Mouse (Mus musculus) bone marrow, adult 2 months (tissue): ENCODE results near the gene Zc3h18. TPM values are rescaled to one million over a fixed set of nuclear protein-coding genes. Genes with fewer than 3 reads are reported as not detected.

Experiments used
- H3K27ac ChIP-seq: fragments of 200-500 bp; 2 replicates; pipeline ENCODE4 v1.5.1; 2012; ENCODE audit warnings: low read depth, mild to moderate bottlenecking, control low read depth, inconsistent platforms, low read length; ENCODE audit not compliant: control insufficient read depth, poor library complexity, insufficient read depth
- H3K4me1 ChIP-seq: fragments of 200-500 bp; 2 replicates; pipeline ENCODE4 v1.6.1; 2011; ENCODE audit warnings: low read length; ENCODE audit not compliant: control insufficient read depth, insufficient read depth
- H3K4me3 ChIP-seq: fragments of 200-500 bp; replicated peaks from 2 replicates; pipeline ENCODE3; 2011; ENCODE audit warnings: mild to moderate bottlenecking, low read depth, low read length, control low read depth; ENCODE audit not compliant: control insufficient read depth
- CTCF ChIP-seq: fragments of 200-500 bp; IDR thresholded peaks from 2 replicates; pipeline ENCODE4 v1.5.1; 2011; ENCODE audit warnings: low read length, control low read depth; ENCODE audit not compliant: control insufficient read depth, insufficient read depth
- POLR2A ChIP-seq: fragments of 200-500 bp; IDR thresholded peaks from 2 replicates; pipeline ENCODE4 v1.6.1; 2011; ENCODE audit warnings: low read depth, mild to moderate bottlenecking, control low read depth, low read length, borderline replicate concordance; ENCODE audit not compliant: control insufficient read depth
- WGBS: fragments of 180-500 bp; shearing (Covaris S2); methylation state at CpG from one replicate; pipeline ENCODE4 v1.1.7; 2018; 5-methylcytosine and 5-hydroxymethylcytosine counted together
- polyA plus RNA-seq: library from polyadenylated mRNA; stranded (reverse); fragments of >200 nt; gene quantifications from 2 replicates; pipeline ENCODE4 v1.2.4, GENCODE M21; 2011; ENCODE audit warnings: low replicate concordance; ENCODE audit not compliant: missing spikeins, insufficient read depth, insufficient read length

Zc3h18 gene
- polyA plus RNA-seq, 1 experiment, result 50.7 TPM

DNA sequence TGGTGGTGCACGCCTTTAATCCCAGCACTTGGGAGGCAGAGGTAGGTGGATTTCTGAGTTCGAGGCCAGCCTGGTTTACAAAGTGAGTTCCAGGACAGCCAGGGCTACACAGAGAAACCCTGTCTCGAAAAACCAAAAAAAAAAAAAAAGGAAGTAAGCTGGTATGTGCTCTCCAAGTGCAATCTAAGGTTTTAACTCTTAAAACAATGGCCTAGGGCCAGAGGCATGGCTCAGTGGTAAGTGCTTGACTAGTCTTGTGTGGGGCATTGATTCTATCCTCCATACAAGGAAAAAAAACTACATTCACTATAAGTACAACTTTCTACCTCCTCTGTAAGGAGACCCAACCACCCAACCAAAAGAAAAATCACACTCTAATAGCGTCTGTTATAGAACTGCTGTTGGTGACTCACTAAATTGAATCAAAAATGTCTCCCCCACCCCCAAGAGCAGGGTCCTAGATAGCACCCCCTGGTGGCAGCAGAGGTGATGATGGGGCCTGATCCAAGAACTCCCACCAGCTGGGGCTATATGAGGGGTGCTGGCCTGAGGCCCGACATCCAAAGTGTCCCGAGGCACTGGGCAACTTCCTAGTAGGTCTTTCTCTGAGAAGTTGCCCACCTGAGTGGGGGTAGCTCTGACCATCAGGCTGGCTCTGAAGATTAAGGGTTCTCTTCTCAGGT, 83.0 kb downstream of the Zc3h18 start:
- TF ChIP-seq CTCF, result peak; percentile 21; the same call in 1 of the 2 replicates
- no peak for TF ChIP-seq POLR2A
- Histone ChIP-seq H3K27ac (no peak overlapping the region), H3K4me1 (peaks cover 6% of the 10 kb centered on the region; the same call in 1 of the 2 replicates), H3K4me3 (no peak overlapping the region)
- 35% methylated on average over 6 of the region's 6 CpGs for WGBS

GRCm38 (mm10) chr8:122459990-122460389, 83.6 kb downstream of the Zc3h18 start:
- H3K4me3 ChIP-seq, result no peak overlapping the region
- 14% methylated on average over 7 of the region's 7 CpGs for WGBS
- TF ChIP-seq POLR2A (no peak), CTCF (no peak)
- peaks cover 6% of the 10 kb centered on the region; the same call in 1 of the 2 replicates for H3K4me1 ChIP-seq
- no peak overlapping the region for H3K27ac ChIP-seq

GRCm38 (mm10) chr8:122460524-122461472, 84.4 kb downstream of the Zc3h18 start, which contains the start of gene Snai3:
Gene Snai3, minus strand, starts transcription at chr8:122460733.
- 6% methylated on average over 56 of the region's 56 CpGs for WGBS
- TF ChIP-seq POLR2A (peak; percentile 6; the same call in 1 of the 2 replicates), CTCF (no peak)
- Histone ChIP-seq H3K4me1 (peaks cover 6% of the 10 kb centered on the region; the same call in 1 of the 2 replicates), H3K4me3 (peak within 1 kb of the TSS; percentile 11), H3K27ac (no peak within 1 kb of the TSS)

DNA sequence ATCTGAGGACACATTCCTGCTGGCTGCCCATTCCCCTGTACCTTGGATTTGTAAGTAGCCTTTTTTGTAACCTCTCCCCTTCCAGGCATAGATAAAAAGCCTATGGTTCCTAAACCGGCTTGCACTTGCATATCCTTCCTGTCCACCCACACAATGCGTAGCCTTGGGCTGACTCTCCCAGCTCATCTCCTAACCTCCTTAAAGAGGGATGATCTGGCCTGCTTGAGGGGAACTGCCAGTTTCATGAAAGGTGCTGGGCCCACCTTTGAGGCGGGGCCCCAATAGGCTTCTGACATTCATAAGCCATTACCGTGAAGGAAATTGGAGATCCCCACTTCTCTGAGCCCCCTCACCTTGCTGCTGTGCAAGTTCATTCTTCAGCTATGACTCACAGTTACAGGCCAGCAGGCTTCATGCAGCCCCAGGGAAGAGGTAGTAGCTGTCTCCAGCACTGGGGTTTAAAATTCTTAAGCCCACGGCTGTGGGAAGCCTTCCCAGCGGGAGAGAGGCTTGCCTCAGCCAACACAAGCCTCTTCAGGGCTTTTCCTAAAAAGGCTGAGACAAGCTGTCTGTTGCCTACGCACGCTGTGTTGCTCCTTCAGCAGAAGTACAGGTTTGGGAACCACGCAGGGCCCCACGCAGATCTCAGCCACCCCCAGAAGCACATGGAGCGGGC, 85.2 kb downstream of the Zc3h18 start:
- Histone ChIP-seq H3K4me3 (no peak overlapping the region), H3K4me1 (peaks cover 6% of the 10 kb centered on the region; the same call in 1 of the 2 replicates), H3K27ac (no peak overlapping the region)
- TF ChIP-seq POLR2A (no peak), CTCF (no peak)
- WGBS, result 58% methylated on average over 11 of the region's 11 CpGs

DNA sequence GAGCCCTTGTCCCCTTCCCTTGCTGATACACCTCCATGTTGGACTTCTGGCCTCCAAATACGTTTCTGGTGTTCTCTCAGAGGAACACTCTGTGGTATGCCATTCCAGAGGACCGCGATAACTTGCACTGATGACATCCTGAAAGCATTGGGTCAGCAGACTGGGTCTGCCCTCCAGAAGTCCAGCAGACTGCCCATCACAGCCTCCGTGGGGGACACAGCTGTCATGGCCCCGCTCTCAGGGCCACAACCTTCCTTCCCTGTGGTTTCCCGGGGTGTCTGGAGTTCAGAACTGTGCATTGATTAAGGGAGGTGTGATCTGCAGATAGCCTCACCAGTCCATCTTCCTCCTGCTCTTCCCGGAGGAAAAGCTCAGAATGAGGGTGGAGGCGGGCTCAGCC, 86.1 kb downstream of the Zc3h18 start:
- WGBS, result 73% methylated on average over 8 of the region's 8 CpGs
- Histone ChIP-seq H3K4me1 (peaks cover 6% of the 10 kb centered on the region; the same call in 1 of the 2 replicates), H3K4me3 (no peak overlapping the region), H3K27ac (no peak overlapping the region)
- TF ChIP-seq POLR2A, result no peak
- no peak for TF ChIP-seq CTCF

DNA sequence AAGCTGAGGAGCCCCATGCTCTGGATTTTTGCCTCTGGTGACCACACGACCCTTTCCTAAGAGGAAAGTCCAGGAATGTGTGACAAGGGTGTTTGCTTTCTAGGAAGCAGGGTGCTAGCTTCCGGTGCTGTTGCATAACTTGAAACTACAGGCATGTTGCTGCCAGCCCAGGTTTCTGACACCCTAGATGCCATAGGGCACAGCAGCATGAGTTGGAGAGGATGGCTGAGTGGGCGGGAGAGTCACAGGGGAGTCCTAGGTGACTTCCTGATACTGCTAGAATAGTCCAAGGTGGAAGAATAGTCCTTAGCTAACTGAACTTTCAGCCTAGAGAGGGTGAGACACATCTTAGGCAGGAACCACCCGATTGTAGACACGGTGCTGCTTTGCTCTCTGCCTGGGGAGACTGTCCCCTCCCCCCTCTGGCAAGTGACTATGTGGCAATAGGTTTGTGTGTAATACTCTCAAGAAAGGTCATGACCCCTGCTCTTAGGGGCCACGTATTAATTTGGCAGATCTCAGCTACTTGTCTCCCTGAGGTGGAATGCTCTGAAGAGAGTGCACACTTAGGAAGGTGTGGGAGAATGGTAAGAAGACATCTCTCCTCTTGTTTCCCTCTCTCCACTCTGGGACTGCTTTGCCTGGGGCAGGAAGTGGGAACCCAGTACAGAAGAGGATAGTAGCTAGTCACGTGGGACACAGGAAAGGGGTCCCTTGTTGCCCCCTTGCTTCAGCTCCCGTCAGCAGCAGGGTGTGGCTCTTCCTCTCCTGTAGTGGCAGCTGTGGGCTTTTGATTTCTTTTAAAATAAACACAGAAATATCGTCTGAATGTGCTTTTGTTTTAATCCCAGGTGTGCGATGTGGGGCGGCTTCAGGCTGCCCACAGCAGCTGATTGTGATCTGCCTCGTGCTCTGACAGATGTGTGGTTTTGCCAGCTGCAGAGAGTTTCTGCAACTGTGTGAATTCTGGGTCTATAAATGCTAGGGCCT, 87.5 kb downstream of the Zc3h18 start:
- no peak overlapping the region for H3K4me3 ChIP-seq
- 20% methylated on average over 12 of the region's 12 CpGs for WGBS
- H3K4me1 ChIP-seq, result peaks cover 6% of the 10 kb centered on the region; the same call in 1 of the 2 replicates
- no peak for TF ChIP-seq POLR2A
- TF ChIP-seq CTCF, result no peak
- H3K27ac ChIP-seq, result no peak overlapping the region

DNA sequence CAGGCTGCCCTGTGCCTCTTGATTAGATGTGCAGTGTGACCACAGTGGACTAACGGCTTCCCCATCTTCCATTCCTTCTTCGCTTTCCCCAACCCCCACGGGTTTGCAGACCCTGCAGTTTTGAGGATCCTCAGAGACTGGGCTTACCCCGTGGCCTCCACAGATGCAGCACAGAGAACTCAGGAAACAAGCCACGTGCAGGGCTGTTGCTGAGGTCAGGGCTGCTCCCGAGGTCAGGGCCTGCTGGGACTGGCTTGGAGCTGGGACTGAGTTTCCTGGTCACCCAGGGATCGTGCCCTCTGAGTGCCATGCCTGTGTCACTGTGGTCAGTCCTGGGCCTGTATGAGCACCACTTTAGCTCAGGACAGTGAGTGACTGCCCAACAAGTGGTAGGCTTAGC, 88.6 kb downstream of the Zc3h18 start:
- 50% methylated on average over 7 of the region's 7 CpGs for WGBS
- Histone ChIP-seq H3K4me1 (peaks cover 12% of the 10 kb centered on the region; the same call in 1 of the 2 replicates), H3K27ac (no peak overlapping the region), H3K4me3 (no peak overlapping the region)
- TF ChIP-seq POLR2A, result no peak
- TF ChIP-seq CTCF, result no peak

Other genes starting within 250 kb of the Zc3h18 start
- gene Zfpm1, start 94.5 kb upstream of the Zc3h18 start, polyA plus RNA-seq, result 125 and 324 TPM in 2 replicates
- gene Trhr2, start 15.9 kb upstream of the Zc3h18 start, polyA plus RNA-seq, result not detected in 2 replicates
- not detected in 2 replicates for gene Il17c, start 45.4 kb downstream of the Zc3h18 start, polyA plus RNA-seq
- 168 and 494 TPM in 2 replicates for gene Cyba, start 56.3 kb downstream of the Zc3h18 start, polyA plus RNA-seq
- 2.4 and 6.3 TPM in 2 replicates for gene Mvd, start 66.8 kb downstream of the Zc3h18 start, polyA plus RNA-seq
- gene Snai3, start 84.1 kb downstream of the Zc3h18 start, polyA plus RNA-seq, result 2.2 TPM in 1 of 2 replicates, not detected in the other
- 17.4 and 32.7 TPM in 2 replicates for gene Rnf166, start 99.5 kb downstream of the Zc3h18 start, polyA plus RNA-seq
- 62.9 and 122 TPM in 2 replicates for gene Ctu2, start 99.5 kb downstream of the Zc3h18 start, polyA plus RNA-seq
- gene Piezo1, start 174.7 kb downstream of the Zc3h18 start, polyA plus RNA-seq, result 21.6 and 49.3 TPM in 2 replicates
- gene Cdt1, start 191.4 kb downstream of the Zc3h18 start, polyA plus RNA-seq, result 62.8 and 68.5 TPM in 2 replicates
- 41.8 and 95.4 TPM in 2 replicates for gene Aprt, start 200.3 kb downstream of the Zc3h18 start, polyA plus RNA-seq
- gene Galns, start 234.9 kb downstream of the Zc3h18 start, polyA plus RNA-seq, result 18.7 and 40.6 TPM in 2 replicates
- 14.0 and 36.5 TPM in 2 replicates for gene Trappc2l, start 235.0 kb downstream of the Zc3h18 start, polyA plus RNA-seq
- not detected in 2 replicates for gene Pabpn1l, start 246.1 kb downstream of the Zc3h18 start, polyA plus RNA-seq